Mouse (Mus musculus): ENCODE data around the gene Dock7. TPM values are rescaled to one million over a fixed set of nuclear protein-coding genes. Genes with fewer than 3 reads are reported as not detected.

The Dock7 gene
- total RNA-seq (2021): 39.6 and 43.3 TPM in 2 replicates
- long read RNA-seq, experiment 1, partial matches to known transcripts: 2 of 5 reads
- long read RNA-seq, experiment 1, other reads (novel, unspliced or antisense): 3 of 5 reads
- long read RNA-seq, experiment 2, partial matches to known transcripts: 1 of 2 reads
- long read RNA-seq, experiment 2, other reads (novel, unspliced or antisense): 1 of 2 reads

GRCm38 (mm10) chr4:99120211-99121122, at the start of gene Dock7:
Dock7 (minus strand) TSS chr4:99120915.
- peak; percentile 94 for DNase-seq

GRCm38 (mm10) chr4:99168869-99169268, 48.2 kb upstream of the Dock7 start:
- no peak for DNase-seq

- peak; percentile 50 for DNase-seq
Observed at GRCm38 (mm10) chr4:99163547-99163946, 42.8 kb upstream of the Dock7 start.

- no peak for DNase-seq
Observed at GRCm38 (mm10) chr4:99163001-99163400, 42.3 kb upstream of the Dock7 start.

GRCm38 (mm10) chr4:99161457-99161971, 40.8 kb upstream of the Dock7 start:
- DNase-seq: peak; percentile 54

GRCm38 (mm10) chr4:99160899-99161298, 40.2 kb upstream of the Dock7 start:
- no peak for DNase-seq

- no peak for DNase-seq
Observed at GRCm38 (mm10) chr4:99160414-99160813, 39.7 kb upstream of the Dock7 start.

- DNase-seq: no peak
Observed at GRCm38 (mm10) chr4:99158495-99158894, 37.8 kb upstream of the Dock7 start.

GRCm38 (mm10) chr4:99156641-99157307, 36.1 kb upstream of the Dock7 start:
- no peak for DNase-seq

- no peak for DNase-seq
Observed at GRCm38 (mm10) chr4:99151885-99152558, 31.3 kb upstream of the Dock7 start.

- no peak for DNase-seq
Observed at GRCm38 (mm10) chr4:99151434-99151833, 30.7 kb upstream of the Dock7 start.

- no peak for DNase-seq
Observed at GRCm38 (mm10) chr4:99143323-99143722, 22.6 kb upstream of the Dock7 start.

GRCm38 (mm10) chr4:99141578-99141977, 20.9 kb upstream of the Dock7 start:
- DNase-seq: no peak

GRCm38 (mm10) chr4:99141171-99141570, 20.5 kb upstream of the Dock7 start:
- no peak for DNase-seq

GRCm38 (mm10) chr4:99137986-99138641, 17.4 kb upstream of the Dock7 start:
- peak; percentile 34 for DNase-seq

- DNase-seq: no peak
Observed at GRCm38 (mm10) chr4:99134522-99134921, 13.8 kb upstream of the Dock7 start.

GRCm38 (mm10) chr4:99133326-99133725, 12.6 kb upstream of the Dock7 start:
- DNase-seq: no peak

- no peak for DNase-seq
Observed at GRCm38 (mm10) chr4:99132686-99133085, 12.0 kb upstream of the Dock7 start.

GRCm38 (mm10) chr4:99131227-99131653, 10.5 kb upstream of the Dock7 start:
- DNase-seq: peak; percentile 34

GRCm38 (mm10) chr4:99123546-99123945, 2.8 kb upstream of the Dock7 start:
- no peak for DNase-seq

GRCm38 (mm10) chr4:99122786-99123185, 2.1 kb upstream of the Dock7 start:
- no peak for DNase-seq

GRCm38 (mm10) chr4:99122047-99122446, 1.3 kb upstream of the Dock7 start:
- no peak for DNase-seq

Measured in adrenal gland, postnatal 14 days (tissue).